Mouse (Mus musculus) liver, embryonic 14.5 days (tissue): ENCODE measurements around the gene Rrp12.

Source experiments
- CTCF ChIP-seq: IDR thresholded peaks from 2 replicates; pipeline ENCODE4 v1.5.1; 2016; ENCODE audit warnings: antibody characterized with exemption, low read depth, control low read depth
- EP300 ChIP-seq: IDR thresholded peaks from 2 replicates; pipeline ENCODE4 v1.6.1; 2016; ENCODE audit warnings: antibody characterized with exemption, low read depth

- no peak for TF ChIP-seq CTCF
- TF ChIP-seq EP300 = no peak
Measured at GRCm38 (mm10) chr19:41817325-41817724, 78.6 kb downstream of the Rrp12 start.
